Mouse (Mus musculus): ENCODE data around the gene Uck2.

Uck2 gene

DNA sequence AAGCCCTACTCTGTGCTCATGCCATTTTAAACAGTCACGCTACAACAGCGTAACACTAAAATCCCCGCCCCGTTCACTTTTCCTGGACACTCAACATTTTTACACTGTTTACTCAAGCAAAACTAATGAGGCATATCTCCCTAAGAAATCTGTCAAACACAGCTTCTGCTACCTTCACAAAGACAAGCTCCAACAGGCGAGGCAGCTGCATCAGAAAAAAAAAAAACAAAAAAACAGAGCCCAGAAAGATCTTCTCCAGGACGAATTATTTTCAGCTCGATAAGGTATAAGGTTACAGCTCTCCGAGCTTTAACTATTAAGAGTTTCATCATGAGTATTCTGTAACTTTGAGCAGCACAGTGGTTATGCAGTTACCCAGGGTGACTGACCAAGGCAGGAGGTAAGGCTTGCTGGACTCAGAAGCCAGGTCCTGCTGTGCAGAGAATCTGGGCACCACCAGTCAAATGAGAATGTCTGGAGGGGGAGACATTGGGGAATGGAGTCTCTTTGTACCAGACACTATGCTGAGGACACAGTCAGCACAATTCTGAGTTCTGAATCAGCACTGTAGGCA is 79.9 kb downstream of the Uck2 start:
- DNase-seq: no peak

DNA sequence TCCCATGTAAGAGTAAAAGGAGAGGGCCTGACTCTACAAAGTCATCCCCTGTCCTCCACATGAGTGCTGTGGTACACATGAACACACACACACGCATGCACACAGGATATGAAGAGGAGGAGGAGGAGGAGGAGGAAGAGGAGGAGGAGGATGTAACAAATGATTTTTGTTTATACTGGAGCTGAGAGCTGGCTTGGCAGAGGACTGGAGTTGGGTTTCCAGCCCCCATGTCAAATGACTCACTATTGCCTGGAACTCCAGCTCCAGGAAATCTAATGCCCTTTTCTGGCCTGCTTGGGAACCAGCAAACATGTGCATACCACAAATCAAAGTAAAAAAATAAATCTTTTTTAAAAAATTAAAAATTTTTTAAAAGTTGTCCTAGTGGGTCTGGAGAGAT is 80.7 kb downstream of the Uck2 start:
- no peak for DNase-seq

DNA sequence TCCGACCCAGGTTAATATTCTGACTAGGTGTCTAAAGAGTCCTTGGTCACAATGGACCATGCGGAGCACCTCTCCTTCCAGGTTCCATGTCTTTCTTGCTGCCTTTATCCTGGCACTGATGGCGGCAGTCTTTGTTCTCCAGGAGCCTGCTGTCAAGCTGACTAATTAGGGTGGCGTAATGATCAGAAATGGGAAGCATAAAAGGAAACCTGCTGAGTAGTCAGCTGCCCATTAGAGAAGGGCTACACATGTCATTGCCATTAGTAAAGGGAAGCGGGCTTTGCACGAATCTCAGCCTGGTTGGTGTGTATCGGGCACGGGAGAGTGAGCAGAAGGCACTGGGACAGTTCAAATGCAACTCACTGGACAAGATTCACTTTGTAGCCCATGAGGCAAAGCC is 90.4 kb downstream of the Uck2 start:
- DNase-seq: no peak

DNA sequence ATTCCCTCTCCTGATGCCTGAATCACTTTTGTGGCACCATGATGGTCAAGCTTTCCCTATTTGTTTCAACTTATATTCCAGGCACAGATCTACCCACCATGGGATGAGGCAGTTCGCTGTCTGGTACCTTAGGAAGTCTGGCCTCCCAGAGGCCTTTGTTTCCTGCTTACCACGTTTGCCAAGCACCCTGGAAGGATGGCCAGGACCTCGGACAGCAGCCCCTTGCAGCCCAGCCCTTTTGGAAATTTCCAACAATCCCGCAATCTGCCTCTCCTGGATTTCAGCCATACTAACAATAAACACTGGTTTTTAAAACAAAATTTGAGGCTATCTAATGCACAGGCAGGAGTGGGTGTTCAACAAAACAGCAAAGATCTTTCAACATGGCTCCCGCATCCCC is 97.3 kb downstream of the Uck2 start:
- no peak for DNase-seq

DNA sequence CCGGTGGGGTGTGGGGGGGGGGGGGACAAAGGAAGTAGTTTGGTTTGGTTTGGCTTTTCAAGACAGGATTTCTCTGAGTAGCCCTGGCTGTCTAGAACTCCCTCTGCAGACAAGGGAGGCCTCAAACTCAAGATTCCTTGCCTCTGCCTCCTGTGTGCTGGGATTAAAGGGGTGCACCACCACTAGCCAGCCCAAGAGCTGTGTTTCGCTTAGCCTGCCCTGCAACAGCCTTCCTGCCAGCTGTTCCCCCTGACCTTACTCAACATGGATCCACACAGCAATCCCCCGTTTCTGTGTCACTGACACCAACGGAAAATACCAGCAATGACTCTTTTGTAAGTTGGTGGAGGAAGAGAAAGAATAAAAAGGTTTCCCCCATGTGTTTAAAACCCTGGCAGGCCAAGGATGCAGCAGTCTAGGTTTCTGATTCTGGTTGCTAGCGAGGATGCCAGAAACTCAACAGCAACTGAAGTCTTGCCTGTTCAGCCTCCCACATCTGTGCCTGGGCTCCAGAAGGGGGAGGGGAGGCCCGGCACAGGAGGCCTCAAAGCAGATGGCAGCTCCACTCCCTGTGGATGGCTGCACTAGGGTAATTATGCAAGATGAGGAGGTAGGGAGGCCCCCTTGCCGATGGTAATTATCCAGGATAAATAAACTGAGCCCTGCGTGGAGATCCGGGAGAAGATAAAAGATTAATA is 103.1 kb downstream of the Uck2 start:
- DNase-seq: no peak

All from thymus, postnatal 14 days (tissue).